Mouse (Mus musculus): ENCODE results near the gene Jpt1. TPM values are rescaled to one million over a fixed set of nuclear protein-coding genes. Genes with fewer than 3 reads are reported as not detected.
A peak's percentile ranks its signal among the peaks of the same experiment; 100 is the strongest.

Gene Jpt1
- polyA plus RNA-seq, 1 experiment, result 163 TPM

DNA sequence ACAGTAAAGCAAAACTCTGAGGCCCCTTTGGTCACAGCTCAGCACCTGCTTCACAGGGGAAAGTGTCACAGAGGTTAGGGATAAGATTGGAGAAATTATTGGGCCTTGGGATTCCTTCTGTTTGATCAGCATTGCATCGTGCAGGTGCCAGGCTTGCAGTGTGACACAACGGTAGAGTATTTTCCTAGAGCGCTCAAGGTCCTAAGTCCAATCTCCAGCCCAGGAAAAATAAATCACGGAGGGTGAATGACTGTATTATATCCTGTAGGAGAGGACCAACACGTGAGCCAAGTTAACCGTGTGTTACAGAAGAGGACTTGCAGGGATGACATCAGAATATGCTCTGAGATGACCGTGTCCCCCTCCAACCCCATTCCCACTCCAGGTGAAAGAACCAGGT lies 64.0 kb downstream of the Jpt1 start:
- H3K27ac ChIP-seq (ENCODE audit: insufficient read depth, low read length), result no peak overlapping the region
- H3K36me3 ChIP-seq (ENCODE audit: control insufficient read depth, insufficient read depth, low read length, poor library complexity, severe bottlenecking), result no peaks in the 10 kb centered on the region
- no peak overlapping the region for H3K9ac ChIP-seq (ENCODE audit: low read depth, poor library complexity, severe bottlenecking)
- no peaks in the 10 kb centered on the region for H3K9me3 ChIP-seq (replicated peaks; ENCODE audit: control insufficient read depth, insufficient read depth, low read length, poor library complexity, severe bottlenecking)
- no peaks in the 10 kb centered on the region for H3K27me3 ChIP-seq (ENCODE audit: control insufficient read depth, insufficient read depth, low read length, poor library complexity, severe bottlenecking)
- no peak overlapping the region for H3K4me3 ChIP-seq (ENCODE audit: low read depth, low read length)
- no peak for TF ChIP-seq EP300 (IDR thresholded peaks at IDR 0.05; ENCODE audit: insufficient read depth, low read depth, low read length)
- no peak for TF ChIP-seq CTCF (IDR thresholded peaks at IDR 0.05; ENCODE audit: low read depth, low read length)
- no peak for TF ChIP-seq POLR2A (IDR thresholded peaks at IDR 0.05; ENCODE audit: insufficient read depth, low read length)
- H3K4me1 ChIP-seq (ENCODE audit: control insufficient read depth, insufficient read depth, low read length), result no peaks in the 10 kb centered on the region

- Histone ChIP-seq H3K4me3 (ENCODE audit: low read depth, low read length) (no peak overlapping the region), H3K36me3 (ENCODE audit: control insufficient read depth, insufficient read depth, low read length, poor library complexity, severe bottlenecking) (no peaks in the 10 kb centered on the region), H3K27ac (ENCODE audit: insufficient read depth, low read length) (no peak overlapping the region), H3K27me3 (ENCODE audit: control insufficient read depth, insufficient read depth, low read length, poor library complexity, severe bottlenecking) (no peaks in the 10 kb centered on the region), H3K4me1 (ENCODE audit: control insufficient read depth, insufficient read depth, low read length) (no peaks in the 10 kb centered on the region), H3K9ac (ENCODE audit: low read depth, poor library complexity, severe bottlenecking) (no peak overlapping the region), H3K9me3 (replicated peaks; ENCODE audit: control insufficient read depth, insufficient read depth, low read length, poor library complexity, severe bottlenecking) (no peaks in the 10 kb centered on the region)
- TF ChIP-seq POLR2A (IDR thresholded peaks at IDR 0.05; ENCODE audit: insufficient read depth, low read length) (no peak), EP300 (IDR thresholded peaks at IDR 0.05; ENCODE audit: insufficient read depth, low read depth, low read length) (no peak), CTCF (IDR thresholded peaks at IDR 0.05; ENCODE audit: low read depth, low read length) (no peak)
Measured at GRCm38 (mm10) chr11:115448998-115449397, 65.2 kb downstream of the Jpt1 start.

- TF ChIP-seq CTCF (IDR thresholded peaks at IDR 0.05; ENCODE audit: low read depth, low read length), result no peak
- TF ChIP-seq POLR2A (IDR thresholded peaks at IDR 0.05; ENCODE audit: insufficient read depth, low read length), result no peak
- no peak for TF ChIP-seq EP300 (IDR thresholded peaks at IDR 0.05; ENCODE audit: insufficient read depth, low read depth, low read length)
- Histone ChIP-seq H3K27me3 (ENCODE audit: control insufficient read depth, insufficient read depth, low read length, poor library complexity, severe bottlenecking) (no peaks in the 10 kb centered on the region), H3K4me3 (ENCODE audit: low read depth, low read length) (peak overlapping the region; percentile 47), H3K9me3 (replicated peaks; ENCODE audit: control insufficient read depth, insufficient read depth, low read length, poor library complexity, severe bottlenecking) (no peaks in the 10 kb centered on the region), H3K9ac (ENCODE audit: low read depth, poor library complexity, severe bottlenecking) (peak overlapping the region; percentile 9; the same call in 1 of the 2 replicates), H3K36me3 (ENCODE audit: control insufficient read depth, insufficient read depth, low read length, poor library complexity, severe bottlenecking) (no peaks in the 10 kb centered on the region), H3K4me1 (ENCODE audit: control insufficient read depth, insufficient read depth, low read length) (no peaks in the 10 kb centered on the region), H3K27ac (ENCODE audit: insufficient read depth, low read length) (no peak overlapping the region)
Measured at GRCm38 (mm10) chr11:115448075-115448474, 66.1 kb downstream of the Jpt1 start.

Other genes starting within 250 kb of the Jpt1 start
- 0.13 TPM in 1 of 2 replicates, not detected in the other for gene Grin2c, start 247.1 kb downstream of the Jpt1 start, polyA plus RNA-seq (2011; ENCODE audit: insufficient read depth, insufficient read length, low read depth, missing spikeins)
- gene Fdxr, start 237.3 kb downstream of the Jpt1 start, polyA plus RNA-seq (2011; ENCODE audit: insufficient read depth, insufficient read length, low read depth, missing spikeins), result 11.6 and 12.8 TPM in 2 replicates
- gene Fads6, start 216.7 kb downstream of the Jpt1 start, polyA plus RNA-seq (2011; ENCODE audit: insufficient read depth, insufficient read length, low read depth, missing spikeins), result 6.7 and 7.1 TPM in 2 replicates
- gene Otop2, start 207.2 kb downstream of the Jpt1 start, polyA plus RNA-seq (2011; ENCODE audit: insufficient read depth, insufficient read length, low read depth, missing spikeins), result not detected in 2 replicates
- 0.24 and 0.33 TPM in 2 replicates for gene Ush1g, start 192.3 kb downstream of the Jpt1 start, polyA plus RNA-seq (2011; ENCODE audit: insufficient read depth, insufficient read length, low read depth, missing spikeins)
- gene Otop3, start 179.7 kb downstream of the Jpt1 start, polyA plus RNA-seq (2011; ENCODE audit: insufficient read depth, insufficient read length, low read depth, missing spikeins), result not detected in 2 replicates
- 2.5 and 3.2 TPM in 2 replicates for gene Hid1, start 146.6 kb downstream of the Jpt1 start, polyA plus RNA-seq (2011; ENCODE audit: insufficient read depth, insufficient read length, low read depth, missing spikeins)
- 12.3 and 14.1 TPM in 2 replicates for gene Cdr2l, start 132.5 kb downstream of the Jpt1 start, polyA plus RNA-seq (2011; ENCODE audit: insufficient read depth, insufficient read length, low read depth, missing spikeins)
- gene Mrpl58, start 110.6 kb downstream of the Jpt1 start, polyA plus RNA-seq (2011; ENCODE audit: insufficient read depth, insufficient read length, low read depth, missing spikeins), result 50.9 and 60.6 TPM in 2 replicates
- gene Atp5h, start 94.4 kb downstream of the Jpt1 start, polyA plus RNA-seq (2011; ENCODE audit: insufficient read depth, insufficient read length, low read depth, missing spikeins), result 340 and 358 TPM in 2 replicates
- gene Kctd2, start 94.3 kb downstream of the Jpt1 start, polyA plus RNA-seq (2011; ENCODE audit: insufficient read depth, insufficient read length, low read depth, missing spikeins), result 22.9 and 26.4 TPM in 2 replicates
- gene Trim80, start 73.8 kb downstream of the Jpt1 start, polyA plus RNA-seq (2011; ENCODE audit: insufficient read depth, insufficient read length, low read depth, missing spikeins), result not detected in 2 replicates
- not detected in 2 replicates for gene Slc16a5, start 51.9 kb downstream of the Jpt1 start, polyA plus RNA-seq (2011; ENCODE audit: insufficient read depth, insufficient read length, low read depth, missing spikeins)
- 3.0 and 3.6 TPM in 2 replicates for gene Armc7, start 38.7 kb downstream of the Jpt1 start, polyA plus RNA-seq (2011; ENCODE audit: insufficient read depth, insufficient read length, low read depth, missing spikeins)
- gene Nt5c, start 22.5 kb downstream of the Jpt1 start, polyA plus RNA-seq (2011; ENCODE audit: insufficient read depth, insufficient read length, low read depth, missing spikeins), result 42.7 and 43.2 TPM in 2 replicates
- gene Sumo2, start 21.9 kb upstream of the Jpt1 start, polyA plus RNA-seq (2011; ENCODE audit: insufficient read depth, insufficient read length, low read depth, missing spikeins), result 1,012 and 1,017 TPM in 2 replicates
- 99.9 and 103 TPM in 2 replicates for gene Nup85, start 50.0 kb upstream of the Jpt1 start, polyA plus RNA-seq (2011; ENCODE audit: insufficient read depth, insufficient read length, low read depth, missing spikeins)
- 29.3 and 35.5 TPM in 2 replicates for gene Mrps7, start 89.5 kb upstream of the Jpt1 start, polyA plus RNA-seq (2011; ENCODE audit: insufficient read depth, insufficient read length, low read depth, missing spikeins)
- 69.3 and 79.4 TPM in 2 replicates for gene Gga3, start 89.7 kb upstream of the Jpt1 start, polyA plus RNA-seq (2011; ENCODE audit: insufficient read depth, insufficient read length, low read depth, missing spikeins)
- gene Mif4gd, start 98.6 kb upstream of the Jpt1 start, polyA plus RNA-seq (2011; ENCODE audit: insufficient read depth, insufficient read length, low read depth, missing spikeins), result 50.4 and 55.0 TPM in 2 replicates
- gene Slc25a19, start 113.9 kb upstream of the Jpt1 start, polyA plus RNA-seq (2011; ENCODE audit: insufficient read depth, insufficient read length, low read depth, missing spikeins), result 34.7 and 35.8 TPM in 2 replicates
- 75.0 and 75.9 TPM in 2 replicates for gene Grb2, start 194.2 kb upstream of the Jpt1 start, polyA plus RNA-seq (2011; ENCODE audit: insufficient read depth, insufficient read length, low read depth, missing spikeins)